Mouse (Mus musculus): ENCODE measurements at regions not wholly inside any gene's neighbourhood (a gene's known extent, or its start where the extent isn't known, plus 50 kb on each side); places are given as distances from the start of the nearest gene placed in this dataset.

- no peak for DNase-seq
Observed at GRCm38 (mm10) chr4:89395336-89395735, 84.5 kb upstream of the Cdkn2b start.

GRCm38 (mm10) chr4:89393251-89393711 is 82.4 kb upstream of the Cdkn2b start:
- DNase-seq, result no peak

GRCm38 (mm10) chr4:89392791-89393190 is 82.0 kb upstream of the Cdkn2b start:
- DNase-seq, result no peak

- no peak for DNase-seq
Observed at GRCm38 (mm10) chr4:89391463-89392308, 80.8 kb upstream of the Cdkn2b start.

- no peak for DNase-seq
Observed at GRCm38 (mm10) chr4:89383548-89383947, 72.7 kb upstream of the Cdkn2b start.

GRCm38 (mm10) chr4:89382434-89382976 is 71.7 kb upstream of the Cdkn2b start:
- DNase-seq, result no peak

GRCm38 (mm10) chr4:89381763-89382162 is 70.9 kb upstream of the Cdkn2b start:
- DNase-seq, result no peak

- no peak for DNase-seq
Observed at GRCm38 (mm10) chr4:89381077-89381476, 70.2 kb upstream of the Cdkn2b start.

- no peak for DNase-seq
Observed at GRCm38 (mm10) chr4:89380330-89380945, 69.6 kb upstream of the Cdkn2b start.

GRCm38 (mm10) chr4:89379622-89380329 is 68.9 kb upstream of the Cdkn2b start:
- no peak for DNase-seq

- no peak for DNase-seq
Observed at GRCm38 (mm10) chr4:89372631-89373030, 61.8 kb upstream of the Cdkn2b start.

GRCm38 (mm10) chr4:89368850-89369524 is 58.1 kb upstream of the Cdkn2b start:
- DNase-seq, result no peak

GRCm38 (mm10) chr4:89366581-89367141 is 55.8 kb upstream of the Cdkn2b start:
- DNase-seq, result no peak

GRCm38 (mm10) chr4:89365875-89366274 is 55.0 kb upstream of the Cdkn2b start:
- no peak for DNase-seq

- DNase-seq, result no peak
Observed at GRCm38 (mm10) chr4:89363150-89363683, 52.4 kb upstream of the Cdkn2b start.

GRCm38 (mm10) chr4:89362650-89363049 is 51.8 kb upstream of the Cdkn2b start:
- no peak for DNase-seq

GRCm38 (mm10) chr4:89361316-89361715 is 50.5 kb upstream of the Cdkn2b start:
- no peak for DNase-seq

All from embryo, embryonic 11 days (tissue).